Mouse (Mus musculus) stomach, postnatal 0 days (tissue): ENCODE data around the gene Igfals.

Experiments used
- CTCF ChIP-seq: IDR thresholded peaks from 2 replicates; pipeline ENCODE4 v1.5.1; 2016; ENCODE audit warnings: antibody characterized with exemption, low read depth, mild to moderate bottlenecking, moderate library complexity
- EP300 ChIP-seq: optimal IDR thresholded peaks from 2 replicates; pipeline ENCODE3; 2016; ENCODE audit warnings: antibody characterized with exemption

GRCm38 (mm10) chr17:24884391-24884790 lies 18.6 kb downstream of the Igfals start:
- TF ChIP-seq CTCF = no peak
- TF ChIP-seq EP300 = no peak
